Mouse (Mus musculus) cerebellum, adult 2 months (tissue): ENCODE measurements around the gene Lepr. TPM values are rescaled to one million over a fixed set of nuclear protein-coding genes. Genes with fewer than 3 reads are reported as not detected.
A peak's percentile ranks its signal among the peaks of the same experiment; 100 is the strongest.

Experiments used
- DNase-seq, 2 experiments: peaks; one replicate each; pipeline ENCODE4 v3.0.0; 2021
- H3K27ac ChIP-seq: fragments of 200-500 bp; 2 replicates; pipeline ENCODE4 v1.5.1; 2012; ENCODE audit warnings: low read length, control low read depth, inconsistent platforms; ENCODE audit not compliant: insufficient read depth
- H3K27me3 ChIP-seq: fragments of 200-500 bp; 2 replicates; pipeline ENCODE4 v1.6.1; 2012; ENCODE audit warnings: inconsistent platforms, mild to moderate bottlenecking, low read length, moderate library complexity; ENCODE audit not compliant: control insufficient read depth, insufficient read depth
- H3K4me1 ChIP-seq: fragments of 200-500 bp; 2 replicates; pipeline ENCODE4 v1.6.1; 2011; ENCODE audit warnings: low read length; ENCODE audit not compliant: control insufficient read depth, insufficient read depth
- H3K4me3 ChIP-seq: fragments of 200-500 bp; replicated peaks from 2 replicates; pipeline ENCODE3; 2011; ENCODE audit warnings: mild to moderate bottlenecking, low read depth, low read length, control low read depth; ENCODE audit not compliant: insufficient read depth
- CTCF ChIP-seq: fragments of 200-500 bp; IDR thresholded peaks from 2 replicates; pipeline ENCODE4 v1.5.1; 2011; ENCODE audit warnings: low read depth, mild to moderate bottlenecking, control low read depth, low read length, moderate library complexity, borderline replicate concordance; ENCODE audit not compliant: insufficient read depth
- POLR2A ChIP-seq: fragments of 200-500 bp; IDR thresholded peaks from 2 replicates; pipeline ENCODE4 v1.6.1; 2011; ENCODE audit warnings: low read length, control low read depth, borderline replicate concordance; ENCODE audit not compliant: insufficient read depth
- WGBS: fragments of 180-500 bp; shearing (Covaris S2); methylation state at CpG from one replicate; pipeline ENCODE4 v1.1.7; 2018; 5-methylcytosine and 5-hydroxymethylcytosine counted together
- polyA plus RNA-seq: library from polyadenylated mRNA; depleted of rRNA; stranded (reverse); fragments of >200 nt; gene quantifications from 2 replicates; pipeline ENCODE4 v1.2.3, GENCODE M21; 2012; rRNA removed

Lepr gene
- 0.79 and 1.1 TPM in 2 replicates for polyA plus RNA-seq

GRCm38 (mm10) chr4:101717367-101718121, at the start of gene Lepr:
TSS of gene Lepr (plus strand) at chr4:101717404.
- Histone ChIP-seq H3K27ac (no peak within 1 kb of the TSS), H3K4me1 (peaks cover 3% of the 10 kb centered on the region; the same call in 1 of the 2 replicates), H3K27me3 (0 out of 2 replicates have a peak, but pooled peaks cover 1% of the 10 kb centered on the region), H3K4me3 (peak within 1 kb of the TSS; percentile 57)
- no peak for TF ChIP-seq POLR2A
- no peak for TF ChIP-seq CTCF
- peak; percentile 3 to 12 for DNase-seq
- WGBS: 1% methylated on average over 50 of the region's 50 CpGs

GRCm38 (mm10) chr4:101669161-101669560, 48.0 kb upstream of the Lepr start:
- TF ChIP-seq POLR2A (no peak), CTCF (no peak)
- no peak overlapping the region for H3K4me3 ChIP-seq
- WGBS: 48% methylated on average over 5 of the region's 5 CpGs
- DNase-seq: no peak
- no peaks in the 10 kb centered on the region for H3K27me3 ChIP-seq
- no peaks in the 10 kb centered on the region for H3K4me1 ChIP-seq
- H3K27ac ChIP-seq: no peak overlapping the region

- no peak for DNase-seq
- Histone ChIP-seq H3K4me1 (no peaks in the 10 kb centered on the region), H3K27me3 (no peaks in the 10 kb centered on the region), H3K4me3 (no peak overlapping the region), H3K27ac (no peak overlapping the region)
- TF ChIP-seq POLR2A (no peak), CTCF (no peak)
- WGBS: 76% methylated on average over 5 of the region's 5 CpGs
Observed at GRCm38 (mm10) chr4:101669811-101670210, 47.4 kb upstream of the Lepr start.

- Histone ChIP-seq H3K27me3 (no peaks in the 10 kb centered on the region), H3K4me1 (no peaks in the 10 kb centered on the region), H3K4me3 (no peak overlapping the region), H3K27ac (no peak overlapping the region)
- DNase-seq: no peak
- 80% methylated on average over 5 of the region's 5 CpGs for WGBS
- TF ChIP-seq CTCF (no peak), POLR2A (no peak)
Observed at GRCm38 (mm10) chr4:101674790-101675189, 42.4 kb upstream of the Lepr start.

GRCm38 (mm10) chr4:101675726-101676125, 41.5 kb upstream of the Lepr start:
- H3K4me1 ChIP-seq: no peaks in the 10 kb centered on the region
- TF ChIP-seq POLR2A: no peak
- TF ChIP-seq CTCF: no peak
- no peak overlapping the region for H3K4me3 ChIP-seq
- no peak for DNase-seq
- no peak overlapping the region for H3K27ac ChIP-seq
- 35% methylated on average over 4 of the region's 4 CpGs for WGBS
- H3K27me3 ChIP-seq: no peaks in the 10 kb centered on the region

- TF ChIP-seq POLR2A: no peak
- TF ChIP-seq CTCF: no peak
- WGBS: 86% methylated on average over 4 of the region's 4 CpGs
- H3K4me3 ChIP-seq: no peak overlapping the region
- no peaks in the 10 kb centered on the region for H3K4me1 ChIP-seq
- DNase-seq: no peak
- H3K27me3 ChIP-seq: no peaks in the 10 kb centered on the region
- H3K27ac ChIP-seq: no peak overlapping the region
Observed at GRCm38 (mm10) chr4:101682620-101683019, 34.6 kb upstream of the Lepr start.

- Histone ChIP-seq H3K27me3 (no peaks in the 10 kb centered on the region), H3K4me1 (no peaks in the 10 kb centered on the region), H3K27ac (no peak overlapping the region), H3K4me3 (no peak overlapping the region)
- TF ChIP-seq CTCF (no peak), POLR2A (no peak)
- WGBS: 81% methylated on average over 3 of the region's 3 CpGs
- no peak for DNase-seq
Observed at GRCm38 (mm10) chr4:101683086-101683485, 34.1 kb upstream of the Lepr start.

GRCm38 (mm10) chr4:101684821-101685220, 32.4 kb upstream of the Lepr start:
- Histone ChIP-seq H3K27ac (no peak overlapping the region), H3K4me3 (no peak overlapping the region), H3K4me1 (no peaks in the 10 kb centered on the region), H3K27me3 (no peaks in the 10 kb centered on the region)
- no peak for DNase-seq
- no peak for TF ChIP-seq CTCF
- no peak for TF ChIP-seq POLR2A
- WGBS: 94% methylated on average over 3 of the region's 3 CpGs
